Mouse (Mus musculus) urinary bladder, adult 2 months (tissue): ENCODE data around the gene Amotl1. TPM values are rescaled to one million over a fixed set of nuclear protein-coding genes. Genes with fewer than 3 reads are reported as not detected.
"Not testable (repeated sequence)": the region's sequence is repeated elsewhere in the genome, so short reads cannot be mapped to it uniquely, and the experiment has no call there.

Source experiments
- DNase-seq: peaks from one replicate; pipeline ENCODE4 v3.0.0; 2022; ENCODE audit warnings: low spot score
- polyA plus RNA-seq: library from polyadenylated mRNA; depleted of rRNA; stranded (reverse); fragments of >200 nt; gene quantifications from 2 replicates; pipeline ENCODE4 v1.2.3, GENCODE M21; 2012; rRNA removed

Amotl1 gene
- polyA plus RNA-seq, result 21.7 and 32.7 TPM in 2 replicates

- no peak for DNase-seq
Observed at GRCm38 (mm10) chr9:14644956-14645355, at the start of gene Amotl1. Gene Amotl1, minus strand, starts transcription at chr9:14645056.

- no peak for DNase-seq
Observed at GRCm38 (mm10) chr9:14689376-14690108, 44.7 kb upstream of the Amotl1 start.

DNA sequence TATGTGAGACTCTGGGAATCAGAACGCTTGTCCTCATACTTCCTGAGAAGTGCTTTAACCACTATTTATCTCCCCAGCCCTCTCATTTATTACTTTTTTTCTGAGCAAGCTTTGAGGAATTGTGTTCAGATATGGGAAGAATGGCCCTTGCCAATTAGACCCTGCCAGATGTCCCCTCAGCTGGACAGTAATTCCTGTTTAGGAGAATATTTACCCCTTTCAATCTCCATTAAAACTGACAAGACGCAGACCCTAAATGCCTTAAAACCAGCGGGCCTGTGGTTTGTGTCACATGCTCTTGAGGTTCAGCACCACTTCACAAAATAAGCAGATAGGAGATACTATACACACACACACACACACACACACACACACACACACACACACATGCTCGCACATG is 39.5 kb upstream of the Amotl1 start:
- no peak for DNase-seq

GRCm38 (mm10) chr9:14682741-14683140 is 37.9 kb upstream of the Amotl1 start:
- no peak for DNase-seq

DNA sequence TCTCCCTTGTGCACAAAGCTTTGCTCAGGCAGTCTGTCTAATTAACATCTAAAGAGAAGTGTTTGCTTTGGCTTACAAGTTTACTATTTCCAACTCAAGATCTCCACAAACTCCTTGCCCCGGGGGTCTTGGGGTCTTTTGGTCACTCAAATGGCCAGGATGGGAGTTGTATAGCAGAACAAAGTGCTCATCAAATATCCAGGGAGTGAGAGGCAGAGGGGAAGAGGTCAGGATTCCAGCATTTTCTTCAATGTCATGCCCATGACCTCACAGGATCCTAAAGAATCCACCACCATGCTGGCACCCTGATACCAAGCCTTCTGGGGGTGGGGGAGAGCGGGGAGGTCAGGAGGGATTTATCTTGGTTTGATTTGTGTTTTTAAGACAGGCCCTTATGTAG is 35.7 kb upstream of the Amotl1 start:
- DNase-seq, result no peak

- DNase-seq, result peak; percentile 47
Observed at GRCm38 (mm10) chr9:14675707-14676691, 31.1 kb upstream of the Amotl1 start.

- DNase-seq, result no peak
Observed at GRCm38 (mm10) chr9:14674506-14674905, 29.6 kb upstream of the Amotl1 start.

DNA sequence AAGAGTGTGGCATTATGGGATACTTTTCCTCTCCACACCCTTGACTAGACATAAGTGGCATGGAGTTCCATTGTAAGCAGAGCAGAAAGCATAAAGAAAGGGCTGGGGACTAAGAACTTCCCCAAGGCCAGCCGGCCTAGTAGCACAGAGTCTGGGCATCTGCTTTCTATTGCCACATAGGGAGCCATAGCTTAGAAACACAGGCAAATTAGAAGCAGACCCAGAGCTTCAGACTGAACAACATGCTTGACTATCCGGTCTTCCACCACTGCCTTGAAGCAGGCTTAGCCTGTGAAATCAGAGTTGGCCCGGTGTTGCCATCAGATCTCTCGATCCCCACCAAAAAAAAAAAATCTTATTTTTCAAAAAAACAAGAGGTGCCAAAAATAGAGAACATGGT is 28.3 kb upstream of the Amotl1 start:
- DNase-seq, result no peak

DNA sequence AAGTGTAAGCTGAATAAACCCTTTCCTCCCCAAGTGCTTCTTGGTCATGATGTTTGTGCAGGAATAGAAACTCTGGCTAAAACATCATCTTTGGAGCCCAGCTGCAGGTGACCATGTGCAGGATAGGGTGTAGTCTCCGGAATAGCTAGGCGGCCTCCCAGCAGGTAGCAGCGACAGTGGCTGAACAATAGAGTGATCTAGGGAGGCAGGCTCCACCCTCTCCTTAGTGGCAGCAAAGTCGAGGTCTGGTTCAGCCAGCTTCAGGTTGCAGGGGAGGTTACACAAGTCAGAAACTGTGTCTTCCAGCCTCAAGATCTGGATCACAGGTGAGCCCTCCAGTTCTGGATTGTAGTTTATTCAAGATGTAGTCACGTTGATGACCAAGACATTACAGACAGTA is 27.1 kb upstream of the Amotl1 start:
- not testable (repeated sequence) for DNase-seq

DNA sequence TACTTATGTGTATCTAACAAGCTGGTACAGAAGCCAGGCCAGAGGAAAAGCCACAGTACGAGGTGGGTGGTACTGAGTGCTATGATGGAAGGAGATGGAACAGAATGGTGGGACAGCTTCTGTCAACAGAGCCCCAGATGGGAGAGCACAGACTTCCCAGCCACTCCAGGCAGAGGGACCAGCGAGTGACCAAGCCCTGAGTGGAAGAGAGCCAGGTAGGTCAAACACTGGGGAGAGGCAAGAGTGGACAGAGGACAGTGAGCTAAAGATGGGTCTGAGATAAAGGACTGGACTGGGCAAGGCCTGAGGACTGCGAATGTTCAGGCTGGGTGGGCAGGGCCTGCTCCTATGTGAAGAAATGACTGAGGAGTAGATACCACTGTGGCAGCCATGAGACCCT is 23.5 kb upstream of the Amotl1 start:
- no peak for DNase-seq

DNA sequence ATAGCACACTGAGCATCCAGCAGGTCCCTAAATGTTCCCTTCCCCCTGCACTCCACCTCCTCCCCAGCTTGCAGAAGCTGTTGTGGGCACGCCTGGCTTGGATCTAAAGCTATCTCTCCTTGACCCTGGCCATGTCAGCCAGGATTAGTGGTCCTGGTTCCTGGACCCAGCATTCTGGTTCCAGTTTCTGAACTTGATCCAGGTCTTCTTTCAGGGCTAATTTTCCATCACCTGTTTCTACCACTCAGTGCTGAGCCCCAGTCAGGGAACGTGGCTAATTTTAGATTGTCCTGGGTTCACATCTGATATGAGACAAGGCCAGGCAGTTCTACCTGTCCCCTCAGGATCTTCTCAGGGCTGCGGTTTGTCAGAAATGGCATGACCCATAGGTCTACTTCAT is 21.2 kb upstream of the Amotl1 start:
- DNase-seq, result no peak

DNA sequence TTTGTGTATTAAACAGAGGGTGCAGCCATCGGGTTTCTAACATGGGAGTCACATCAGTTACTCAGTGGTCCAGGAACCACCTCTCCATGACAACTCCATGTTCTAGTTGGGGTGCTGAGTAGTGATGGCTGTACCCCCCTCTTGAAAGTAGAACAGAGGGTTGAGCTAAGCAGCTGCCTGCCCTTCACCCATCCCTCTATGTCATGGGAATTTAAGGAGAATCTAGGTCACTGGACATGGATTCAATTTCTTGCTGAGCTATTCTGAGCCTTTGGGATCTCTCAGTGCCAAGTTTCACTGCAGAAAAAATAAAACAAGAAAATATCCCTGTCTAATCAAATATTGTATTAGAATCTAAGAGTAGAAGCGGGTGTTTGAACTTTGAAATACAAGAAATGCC is 18.7 kb upstream of the Amotl1 start:
- no peak for DNase-seq

DNA sequence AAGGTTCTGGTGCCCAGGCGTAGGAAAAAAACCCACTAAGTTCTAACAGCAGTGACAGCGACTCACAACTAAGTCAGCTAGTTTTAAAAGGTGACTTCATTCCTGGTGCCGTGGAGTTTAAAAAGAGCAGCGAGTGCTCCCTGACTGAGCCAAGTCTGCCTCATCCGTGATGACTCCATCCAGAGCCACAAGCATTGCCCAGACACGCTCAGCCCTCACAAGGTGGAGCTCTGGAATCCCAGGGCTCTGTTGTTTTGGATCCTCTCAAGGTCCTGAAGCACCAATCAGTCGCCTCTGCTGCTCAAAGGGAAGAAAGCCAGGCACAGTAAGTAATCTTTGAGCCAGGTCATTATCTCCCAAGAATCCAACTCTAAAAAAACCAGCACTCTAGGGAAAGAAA is 18.0 kb upstream of the Amotl1 start:
- DNase-seq, result no peak

DNA sequence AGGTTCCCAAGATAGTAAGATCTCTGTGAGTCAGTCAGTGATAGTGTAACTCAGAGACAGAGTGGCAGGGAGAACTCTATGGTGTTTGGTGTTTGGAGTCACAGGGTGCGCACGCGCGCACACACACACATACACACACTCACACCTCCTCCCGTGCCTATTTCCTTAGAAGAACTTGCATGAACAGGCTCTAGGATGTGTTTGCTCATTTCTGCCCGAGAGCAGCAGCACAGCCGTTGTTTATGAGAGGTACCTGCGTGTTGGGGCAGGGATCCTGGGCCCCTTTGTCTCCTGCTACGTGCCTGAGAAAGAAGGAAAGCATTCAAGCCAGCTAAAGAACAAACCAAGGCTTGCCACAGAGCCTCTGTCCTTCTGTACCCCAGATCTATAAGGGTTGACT is 17.3 kb upstream of the Amotl1 start:
- no peak for DNase-seq

GRCm38 (mm10) chr9:14657926-14658325 is 13.1 kb upstream of the Amotl1 start:
- DNase-seq, result no peak

DNA sequence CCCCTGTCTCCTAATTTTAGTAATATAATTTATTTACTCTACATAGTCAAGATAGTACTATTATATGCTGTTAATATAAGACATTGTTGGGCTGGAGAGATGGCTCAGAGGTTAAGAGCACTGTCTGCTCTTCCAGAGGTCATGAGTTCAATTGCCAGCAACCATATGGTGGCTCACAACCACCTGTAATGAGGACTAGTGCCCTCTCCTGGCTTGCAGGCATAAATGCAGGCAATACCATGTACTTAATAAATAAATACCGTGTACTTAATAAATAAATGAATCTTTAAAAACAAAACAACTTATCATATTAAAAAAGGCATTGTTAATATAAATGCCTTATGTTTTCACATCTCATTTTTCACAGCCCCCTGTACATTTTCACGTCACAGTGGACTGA is 9.2 kb upstream of the Amotl1 start:
- DNase-seq, result no peak

- DNase-seq, result no peak
Observed at GRCm38 (mm10) chr9:14652761-14653160, 7.9 kb upstream of the Amotl1 start.

DNA sequence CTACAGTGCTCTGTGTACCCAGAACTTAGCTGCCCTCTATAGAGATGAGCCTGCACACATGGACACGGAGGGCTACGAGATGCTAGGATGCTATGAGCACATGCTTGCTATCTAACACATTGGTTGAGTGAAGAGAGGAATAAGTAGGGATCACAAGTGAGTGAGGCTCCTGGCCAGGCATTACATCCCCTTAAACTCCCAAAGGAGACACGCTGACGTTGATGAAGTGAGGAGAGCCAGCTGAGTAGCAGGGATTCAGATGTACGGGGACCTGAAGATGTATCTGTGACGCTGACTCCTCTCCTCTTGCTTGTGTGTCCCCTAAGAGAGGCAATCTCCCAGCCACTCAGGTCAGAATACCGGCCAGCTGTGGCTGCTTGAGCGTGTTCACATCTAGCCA is 3.0 kb upstream of the Amotl1 start:
- DNase-seq, result no peak

DNA sequence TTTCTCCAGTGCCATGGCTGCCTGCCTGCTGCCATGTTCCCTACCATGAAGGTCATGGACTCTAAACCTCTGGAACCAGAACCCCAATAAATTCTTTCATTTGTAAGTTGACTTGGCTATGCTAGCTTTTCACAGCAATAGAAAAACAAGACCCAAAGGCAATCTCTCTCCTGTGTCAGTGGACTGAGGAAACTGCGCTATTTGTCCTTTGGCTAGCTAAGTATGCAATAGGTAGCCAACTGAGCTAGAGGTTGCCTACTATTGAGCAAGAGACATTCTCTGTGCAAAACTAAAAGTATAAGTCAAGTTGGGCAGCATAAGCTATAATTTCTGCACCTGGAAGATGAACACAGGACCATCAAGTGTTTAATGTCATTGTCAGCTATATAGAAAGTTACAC is 1.8 kb upstream of the Amotl1 start:
- no peak for DNase-seq

DNA sequence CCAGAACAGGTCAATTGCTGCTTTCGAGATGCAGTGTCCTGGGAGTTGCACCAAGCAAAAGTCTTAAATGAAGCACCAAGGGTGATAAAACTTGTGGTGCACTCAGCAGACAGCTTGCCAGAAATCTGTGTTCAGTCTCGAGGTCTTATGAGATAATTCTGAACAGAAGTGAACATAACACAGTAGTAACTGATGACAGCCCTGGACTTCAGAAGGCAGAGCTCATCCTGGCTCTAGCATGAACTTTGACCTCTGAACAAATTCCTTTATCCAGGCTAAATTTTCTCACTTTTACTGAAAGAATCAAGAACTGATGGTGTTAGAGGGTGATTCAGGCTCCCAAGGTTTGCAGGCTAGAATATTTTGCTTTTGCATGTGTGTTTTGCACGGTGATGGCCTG is 1.2 kb upstream of the Amotl1 start:
- no peak for DNase-seq

DNA sequence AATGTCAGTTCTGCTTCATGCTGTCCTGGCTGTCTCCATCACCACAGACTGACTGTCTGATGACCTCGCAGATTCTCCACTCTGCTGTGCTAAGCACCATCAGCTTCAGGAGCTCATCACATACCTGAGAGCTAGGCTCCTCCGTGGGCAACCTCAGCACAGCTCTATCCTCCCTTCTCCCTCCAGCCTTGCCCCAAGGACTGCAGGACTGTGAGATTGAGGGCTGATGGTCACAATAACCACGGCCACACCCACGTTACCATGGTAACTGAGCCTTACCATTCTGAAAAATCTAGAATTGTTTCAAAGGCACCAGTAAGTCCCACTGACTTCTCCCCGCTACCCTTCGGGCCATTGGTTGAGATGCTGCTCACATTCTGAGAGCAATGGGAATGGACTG is 1.5 kb downstream of the Amotl1 start:
- DNase-seq, result no peak

- no peak for DNase-seq
Observed at GRCm38 (mm10) chr9:14642251-14643021, 2.4 kb downstream of the Amotl1 start.
